8 mouse cellular contexts compared by ENCODE assay signal in the genomic region with DNA sequence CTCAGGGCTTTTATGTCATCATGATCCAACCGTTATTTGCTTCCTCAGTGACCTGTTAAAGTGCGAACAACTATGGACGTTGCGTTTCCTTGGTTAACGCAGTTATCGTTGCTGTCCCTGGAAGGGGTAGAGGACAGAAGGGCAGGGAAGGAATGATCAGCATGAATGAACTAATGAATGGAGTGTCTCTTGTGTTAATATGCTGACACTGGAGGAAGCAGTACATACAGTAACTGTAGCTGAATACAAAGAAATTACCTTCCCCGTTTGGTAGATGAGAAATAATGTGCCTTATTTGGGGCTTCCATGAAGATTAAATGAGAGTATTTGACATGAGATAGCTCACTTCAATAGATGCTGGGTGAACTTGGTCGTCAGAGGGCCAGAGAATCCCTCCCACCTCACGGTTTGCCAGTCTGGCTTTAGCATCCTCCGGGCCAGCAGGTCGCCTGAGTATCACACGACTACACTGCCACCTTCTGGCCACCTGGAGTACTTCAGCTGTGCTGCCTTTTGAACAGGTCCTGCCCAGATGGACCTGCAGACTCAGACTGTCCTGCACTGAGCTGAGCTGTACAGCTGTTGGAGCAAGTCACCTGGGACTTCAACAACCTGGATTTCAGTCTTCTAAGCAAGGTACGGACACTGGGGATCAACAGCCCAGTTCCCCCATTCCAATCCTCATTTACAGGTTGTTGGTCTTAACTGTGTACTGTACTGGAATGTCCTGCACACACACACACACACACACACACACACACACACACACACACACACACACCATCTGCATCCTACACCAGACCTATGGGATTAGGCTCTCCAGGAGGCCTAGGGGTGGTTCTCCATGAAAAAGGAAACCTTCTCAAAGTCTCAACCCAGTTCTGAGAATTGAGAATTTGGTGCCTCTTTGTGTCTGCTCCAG. TPM values are rescaled to one million over a fixed set of nuclear protein-coding genes. Genes with fewer than 3 reads are reported as not detected.
DNase-seq lines count a peak whose midpoint lies in the region; ATAC-seq and TF ChIP-seq lines count a peak whose summit lies in the region.

No protein-coding gene starts in this region.

- peaks cover 3% of the 10 kb centered on the region for H3K27me3 ChIP-seq in C2C12 (ENCODE audit: control insufficient read depth, insufficient read depth, insufficient read length)
- 0 out of 2 replicates have a peak, but pooled peaks cover 10% of the 10 kb centered on the region for H3K27me3 ChIP-seq in heart, embryonic 10.5 days (ENCODE audit: insufficient read depth, poor library complexity, severe bottlenecking)
- no peaks in the 10 kb centered on the region for H3K27me3 ChIP-seq in kidney, embryonic 16.5 days (ENCODE audit: insufficient read depth, low read length)
- no peaks in the 10 kb centered on the region for H3K27me3 ChIP-seq in liver, adult 2 months (ENCODE audit: control insufficient read depth, insufficient read depth, low read length)
- no peaks in the 10 kb centered on the region for H3K27me3 ChIP-seq in stomach, embryonic 14.5 days (ENCODE audit: control insufficient read depth, insufficient read depth, low read length)

- TF ChIP-seq CTCF in C2C12 (IDR thresholded peaks at IDR 0.05; ENCODE audit: control insufficient read depth, insufficient read depth, insufficient read length), result peak; percentile 96
- TF ChIP-seq CTCF in bone marrow, adult 2 months (IDR thresholded peaks at IDR 0.05; ENCODE audit: control insufficient read depth, insufficient read depth, low read length), result peak; percentile 99
- peak; percentile 97 for TF ChIP-seq CTCF in embryonic fibroblast, embryonic 13.5 days (IDR thresholded peaks at IDR 0.05; ENCODE audit: borderline replicate concordance, insufficient read depth, low read length)
- TF ChIP-seq CTCF in liver, adult 2 months (IDR thresholded peaks at IDR 0.05; ENCODE audit: low read depth, low read length), result peak; percentile 99

- no peaks in the 10 kb centered on the region for H3K79me3 ChIP-seq in C2C12 (ENCODE audit: low read depth)

- H3K36me3 ChIP-seq in C2C12 (ENCODE audit: control insufficient read depth, insufficient read depth), result no peaks in the 10 kb centered on the region
- no peaks in the 10 kb centered on the region for H3K36me3 ChIP-seq in heart, embryonic 10.5 days
- no peaks in the 10 kb centered on the region for H3K36me3 ChIP-seq in kidney, embryonic 16.5 days (ENCODE audit: insufficient read depth, low read length)
- no peaks in the 10 kb centered on the region for H3K36me3 ChIP-seq in liver, adult 2 months (ENCODE audit: control insufficient read depth, insufficient read depth, low read length)
- H3K36me3 ChIP-seq in stomach, embryonic 14.5 days (ENCODE audit: control insufficient read depth, insufficient read depth, low read length), result no peaks in the 10 kb centered on the region

- WGBS in bone marrow, adult 2 months, result 46% methylated on average over 13 of the region's 13 CpGs
- WGBS in heart, embryonic 10.5 days, result 50% methylated on average over 13 of the region's 13 CpGs
- 47% methylated on average over 13 of the region's 13 CpGs for WGBS in kidney, embryonic 16.5 days
- WGBS in liver, adult 2 months, result 48% methylated on average over 13 of the region's 13 CpGs
- 49% methylated on average over 13 of the region's 13 CpGs for WGBS in stomach, embryonic 14.5 days

- H3K9ac ChIP-seq in kidney, embryonic 16.5 days (replicated peaks; ENCODE audit: low read length), result no peak overlapping the region
- no peak overlapping the region for H3K9ac ChIP-seq in liver, adult 2 months (ENCODE audit: low read depth, low read length)
- H3K9ac ChIP-seq in stomach, embryonic 14.5 days (replicated peaks; ENCODE audit: low read depth, low read length), result no peak overlapping the region

- H3K4me2 ChIP-seq in kidney, embryonic 16.5 days (replicated peaks; ENCODE audit: low read depth, low read length), result no peak overlapping the region
- no peak overlapping the region for H3K4me2 ChIP-seq in stomach, embryonic 14.5 days (replicated peaks; ENCODE audit: low read depth, low read length)

- H3K27ac ChIP-seq in bone marrow, adult 2 months (ENCODE audit: control insufficient read depth, insufficient read depth, low read depth, low read length, poor library complexity), result no peak overlapping the region
- no peak overlapping the region for H3K27ac ChIP-seq in embryonic fibroblast, embryonic 13.5 days (ENCODE audit: insufficient read depth, low read length)
- H3K27ac ChIP-seq in heart, embryonic 10.5 days, result no peak overlapping the region
- no peak overlapping the region for H3K27ac ChIP-seq in kidney, embryonic 16.5 days (ENCODE audit: low read length)
- H3K27ac ChIP-seq in liver, adult 2 months (replicated peaks; ENCODE audit: insufficient read depth, low read depth, low read length), result no peak overlapping the region
- H3K27ac ChIP-seq in stomach, embryonic 14.5 days (ENCODE audit: low read length), result no peak overlapping the region

- ATAC-seq in kidney, embryonic 16.5 days (ENCODE audit: low FRiP score, low TSS enrichment), result peak; percentile 76
- ATAC-seq in stomach, embryonic 14.5 days (ENCODE audit: insufficient number of reproducible peaks, insufficient read depth, low FRiP score, low read depth), result peak; percentile 72; the same call in 1 of the 2 replicates

- H3K4me3 ChIP-seq in C2C12 (ENCODE audit: insufficient read depth, poor library complexity, severe bottlenecking), result no peak overlapping the region
- no peak overlapping the region for H3K4me3 ChIP-seq in bone marrow, adult 2 months (replicated peaks; ENCODE audit: control insufficient read depth, low read depth, low read length)
- no peak overlapping the region for H3K4me3 ChIP-seq in embryonic fibroblast, embryonic 13.5 days (ENCODE audit: insufficient read depth, low read length)
- H3K4me3 ChIP-seq in heart, embryonic 10.5 days, result no peak overlapping the region
- H3K4me3 ChIP-seq in kidney, embryonic 16.5 days (ENCODE audit: low read length), result no peak overlapping the region
- H3K4me3 ChIP-seq in liver, adult 2 months (ENCODE audit: insufficient read depth, low read depth, low read length), result no peak overlapping the region
- H3K4me3 ChIP-seq in stomach, embryonic 14.5 days (ENCODE audit: low read depth, low read length), result no peak overlapping the region

- H3K9me3 ChIP-seq in heart, embryonic 10.5 days, result no peaks in the 10 kb centered on the region
- H3K9me3 ChIP-seq in kidney, embryonic 16.5 days (ENCODE audit: low read length), result no peaks in the 10 kb centered on the region
- no peaks in the 10 kb centered on the region for H3K9me3 ChIP-seq in stomach, embryonic 14.5 days (ENCODE audit: control insufficient read depth, low read depth, low read length)

- H3K4me1 ChIP-seq in bone marrow, adult 2 months (ENCODE audit: control insufficient read depth, insufficient read depth, low read length), result no peaks in the 10 kb centered on the region; the same call in 1 of the 2 replicates
- H3K4me1 ChIP-seq in embryonic fibroblast, embryonic 13.5 days (ENCODE audit: control insufficient read depth, insufficient read depth, low read length), result no peaks in the 10 kb centered on the region
- peaks cover 4% of the 10 kb centered on the region; the same call in 1 of the 2 replicates for H3K4me1 ChIP-seq in heart, embryonic 10.5 days
- H3K4me1 ChIP-seq in kidney, embryonic 16.5 days (ENCODE audit: insufficient read depth, low read length), result no peaks in the 10 kb centered on the region
- no peaks in the 10 kb centered on the region for H3K4me1 ChIP-seq in liver, adult 2 months (ENCODE audit: control insufficient read depth, insufficient read depth, low read length)
- 0 out of 2 replicates have a peak, but pooled peaks cover 3% of the 10 kb centered on the region for H3K4me1 ChIP-seq in stomach, embryonic 14.5 days (ENCODE audit: control insufficient read depth, insufficient read depth, low read length)

- H3ac ChIP-seq in C2C12 (ENCODE audit: control insufficient read depth, insufficient read length, low read depth), result no peak overlapping the region

- H3K79me2 ChIP-seq in C2C12 (ENCODE audit: control insufficient read depth, insufficient read depth), result no peaks in the 10 kb centered on the region
- H3K79me2 ChIP-seq in liver, adult 2 months (ENCODE audit: control insufficient read depth, insufficient read depth, low read length), result no peaks in the 10 kb centered on the region

- no peak for TF ChIP-seq POLR2A in bone marrow, adult 2 months (IDR thresholded peaks at IDR 0.05; ENCODE audit: borderline replicate concordance, control insufficient read depth, low read depth, low read length)
- TF ChIP-seq POLR2A in embryonic fibroblast, embryonic 13.5 days (IDR thresholded peaks at IDR 0.05; ENCODE audit: low read depth, low read length), result no peak
- TF ChIP-seq POLR2A in liver, adult 2 months (IDR thresholded peaks at IDR 0.05; ENCODE audit: extremely low read depth, insufficient read depth, low read length), result no peak

- peak; percentile 89 for DNase-seq in heart, embryonic 10.5 days (ENCODE audit: low spot score)
- peak; percentile 64 for DNase-seq in liver, adult 2 months (ENCODE audit: extremely low read depth, low read depth, low spot score)
- peak; percentile 90 for DNase-seq in neural tube, embryonic 10.5 days (ENCODE audit: extremely low spot score, low spot score)

TF ChIP-seq in C2C12, 6 proteins besides CTCF, POLR2A, EP300 and RAD21:
- TF ChIP-seq FOSL1 (IDR thresholded peaks at IDR 0.05; ENCODE audit: insufficient read depth, low read length, poor library complexity, severe bottlenecking) (no peak), MYOG (IDR thresholded peaks at IDR 0.05; ENCODE audit: control insufficient read depth, extremely low read depth, insufficient read length) (no peak), USF1 (IDR thresholded peaks at IDR 0.05; ENCODE audit: low read depth) (no peak)

RNA-seq across cellular contexts. Expression of a gene that starts 56.2 kb away (rescaled TPM):
- polyA plus RNA-seq in C2C12 (2012; fragmentation: generic; extraction: Trizol), result 37.0 TPM
- 8.8 and 25.4 TPM in 2 replicates for polyA plus RNA-seq in bone marrow, adult 2 months (2011; ENCODE audit: insufficient read depth, insufficient read length, low replicate concordance, missing spikeins)
- polyA plus RNA-seq in embryonic fibroblast, embryonic 13.5 days (2011; ENCODE audit: insufficient read length, low read depth, missing spikeins), result 125 and 133 TPM in 2 replicates
- polyA plus RNA-seq in heart, embryonic 10.5 days (2016; fragmentation: Nextera tagmentation; extraction: Ambion mirVana), result 80.8 and 91.5 TPM in 2 replicates
- polyA plus RNA-seq in kidney, embryonic 16.5 days (2015; fragmentation: Nextera tagmentation; extraction: Ambion mirVana), result 142 and 145 TPM in 2 replicates
- 38.6 and 42.0 TPM in 2 replicates for total RNA-seq in liver, adult 2 months (2014; rRNA removed)
- polyA plus RNA-seq in liver, adult 2 months (2012; rRNA removed), result 41.2 and 48.4 TPM in 2 replicates
- polyA plus RNA-seq in stomach, embryonic 14.5 days (2014; fragmentation: Nextera tagmentation; extraction: Ambion mirVana), result 137 and 150 TPM in 2 replicates
